Mouse (Mus musculus): ENCODE data around the gene Slmap. TPM values are rescaled to one million over a fixed set of nuclear protein-coding genes. Genes with fewer than 3 reads are reported as not detected.
"Not testable (repeated sequence)": the region's sequence is repeated elsewhere in the genome, so short reads cannot be mapped to it uniquely, and the experiment has no call there.

Slmap gene
- polyA plus RNA-seq, 1 experiment: 44.1 TPM

DNA sequence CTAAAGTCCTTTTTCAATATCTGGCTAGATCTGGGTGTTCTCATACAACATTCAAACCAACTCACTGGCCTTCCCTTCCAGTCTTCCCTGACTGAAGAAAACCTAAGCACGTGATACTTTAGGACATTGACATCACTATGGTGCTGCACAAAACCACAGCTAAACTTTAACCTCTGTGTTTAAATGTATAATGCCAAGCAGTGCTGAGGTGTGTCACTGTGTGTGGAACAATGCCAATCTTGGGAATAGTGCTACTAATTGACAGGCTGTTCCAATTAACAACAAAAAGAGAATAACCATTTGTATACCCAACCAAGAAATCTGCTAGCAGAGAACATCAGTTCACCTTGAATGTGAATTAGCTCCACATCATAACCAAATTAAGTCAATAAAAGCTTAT is 121.2 kb downstream of the Slmap start:
- Histone ChIP-seq H3K4me1 (ENCODE audit: control insufficient read depth, insufficient read depth, low read length) (no peaks in the 10 kb centered on the region), H3K27me3 (ENCODE audit: control insufficient read depth, insufficient read depth, low read length) (no peaks in the 10 kb centered on the region), H3K4me3 (replicated peaks; ENCODE audit: insufficient read depth, low read depth, low read length) (no peak overlapping the region), H3K27ac (ENCODE audit: insufficient read depth, low read length) (no peak overlapping the region)
- WGBS: 92% methylated on average over 1 of the region's 1 CpGs
- no peak for DNase-seq
- no peak for TF ChIP-seq POLR2A (IDR thresholded peaks at IDR 0.05; ENCODE audit: borderline replicate concordance, insufficient read depth, low read length)
- TF ChIP-seq CTCF (IDR thresholded peaks at IDR 0.05; ENCODE audit: borderline replicate concordance, insufficient read depth, low read depth, low read length): no peak

- Histone ChIP-seq H3K27ac (ENCODE audit: insufficient read depth, low read length) (no peak overlapping the region), H3K4me3 (replicated peaks; ENCODE audit: insufficient read depth, low read depth, low read length) (no peak overlapping the region), H3K27me3 (ENCODE audit: control insufficient read depth, insufficient read depth, low read length) (no peaks in the 10 kb centered on the region), H3K4me1 (ENCODE audit: control insufficient read depth, insufficient read depth, low read length) (no peaks in the 10 kb centered on the region)
- WGBS: 90% methylated on average over 7 of the region's 7 CpGs
- TF ChIP-seq POLR2A (IDR thresholded peaks at IDR 0.05; ENCODE audit: borderline replicate concordance, insufficient read depth, low read length) (no peak), CTCF (IDR thresholded peaks at IDR 0.05; ENCODE audit: borderline replicate concordance, insufficient read depth, low read depth, low read length) (no peak)
- no peak for DNase-seq
Observed at GRCm38 (mm10) chr14:26406746-26407145, 128.0 kb downstream of the Slmap start.

GRCm38 (mm10) chr14:26398508-26399160 is 136.1 kb downstream of the Slmap start:
- no peak overlapping the region for H3K4me3 ChIP-seq (replicated peaks; ENCODE audit: insufficient read depth, low read depth, low read length)
- no peaks in the 10 kb centered on the region for H3K27me3 ChIP-seq (ENCODE audit: control insufficient read depth, insufficient read depth, low read length)
- H3K4me1 ChIP-seq (ENCODE audit: control insufficient read depth, insufficient read depth, low read length): no peaks in the 10 kb centered on the region
- 91% methylated on average over 7 of the region's 7 CpGs for WGBS
- H3K27ac ChIP-seq (ENCODE audit: insufficient read depth, low read length): no peak overlapping the region
- no peak for TF ChIP-seq CTCF (IDR thresholded peaks at IDR 0.05; ENCODE audit: borderline replicate concordance, insufficient read depth, low read depth, low read length)
- no peak for TF ChIP-seq POLR2A (IDR thresholded peaks at IDR 0.05; ENCODE audit: borderline replicate concordance, insufficient read depth, low read length)
- no peak for DNase-seq

- DNase-seq: no peak
- 83% methylated on average over 13 of the region's 13 CpGs for WGBS
- no peaks in the 10 kb centered on the region for H3K4me1 ChIP-seq (ENCODE audit: control insufficient read depth, insufficient read depth, low read length)
Observed at GRCm38 (mm10) chr14:26391866-26392265, 142.9 kb downstream of the Slmap start.

GRCm38 (mm10) chr14:26388961-26389360 is 145.8 kb downstream of the Slmap start:
- not testable (repeated sequence) for H3K27ac ChIP-seq (ENCODE audit: insufficient read depth, low read length); H3K4me1 ChIP-seq (ENCODE audit: control insufficient read depth, insufficient read depth, low read length); H3K4me3 ChIP-seq (replicated peaks; ENCODE audit: insufficient read depth, low read depth, low read length); H3K27me3 ChIP-seq (ENCODE audit: control insufficient read depth, insufficient read depth, low read length); DNase-seq
- WGBS: 86% methylated on average over 2 of the region's 2 CpGs

More at GRCm38 (mm10) chr14:26391866-26392265, 142.9 kb downstream of the Slmap start:
- H3K27me3 ChIP-seq (ENCODE audit: control insufficient read depth, insufficient read depth, low read length): no peaks in the 10 kb centered on the region
- TF ChIP-seq POLR2A (IDR thresholded peaks at IDR 0.05; ENCODE audit: borderline replicate concordance, insufficient read depth, low read length) (no peak), CTCF (IDR thresholded peaks at IDR 0.05; ENCODE audit: borderline replicate concordance, insufficient read depth, low read depth, low read length) (no peak)
- H3K4me3 ChIP-seq (replicated peaks; ENCODE audit: insufficient read depth, low read depth, low read length): no peak overlapping the region
- H3K27ac ChIP-seq (ENCODE audit: insufficient read depth, low read length): no peak overlapping the region

DNA sequence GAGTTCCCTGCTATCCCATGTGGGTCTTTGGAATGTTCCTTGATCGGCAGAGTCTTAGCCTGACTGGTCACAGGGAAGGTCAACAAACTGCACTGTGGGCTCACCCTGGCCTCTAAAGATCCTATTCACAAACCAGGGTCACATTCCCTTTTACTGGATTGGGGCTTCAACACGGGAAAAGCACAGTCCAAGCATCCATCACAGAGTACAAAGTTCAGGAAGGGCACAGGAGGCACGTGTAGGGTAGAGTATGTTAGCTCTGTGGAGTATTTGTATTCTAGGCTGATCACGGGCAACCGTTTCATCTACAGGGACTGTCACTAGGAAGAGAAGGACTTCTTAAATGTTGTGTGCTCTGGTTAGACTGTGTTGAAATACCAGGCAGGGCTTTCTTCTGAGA is 147.7 kb downstream of the Slmap start:
- 81% methylated on average over 5 of the region's 5 CpGs for WGBS
- not testable (repeated sequence) for H3K27ac ChIP-seq (ENCODE audit: insufficient read depth, low read length)

DNA sequence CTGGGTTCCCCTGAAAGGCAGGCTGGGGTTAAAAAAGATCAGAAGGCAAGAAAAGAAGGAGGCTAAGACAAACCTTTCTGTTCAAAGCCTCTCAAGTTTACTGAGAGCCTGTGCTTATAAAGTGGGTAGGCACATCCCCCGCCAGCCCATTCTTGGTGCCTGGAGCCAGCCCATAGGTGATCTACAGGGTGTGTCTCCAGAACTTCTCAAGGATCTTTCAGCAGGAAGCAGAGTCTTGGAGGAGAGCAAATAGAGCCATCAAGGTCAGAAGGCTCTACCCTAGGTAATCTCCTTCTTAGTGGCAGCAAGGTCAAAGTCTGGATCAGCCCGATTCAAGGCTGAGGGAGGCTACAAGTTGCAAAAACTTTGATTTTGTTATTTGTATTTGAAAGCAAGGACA is 149.1 kb downstream of the Slmap start:
- not testable (repeated sequence) for H3K4me1 ChIP-seq (ENCODE audit: control insufficient read depth, insufficient read depth, low read length); H3K27ac ChIP-seq (ENCODE audit: insufficient read depth, low read length); H3K4me3 ChIP-seq (replicated peaks; ENCODE audit: insufficient read depth, low read depth, low read length); DNase-seq; H3K27me3 ChIP-seq (ENCODE audit: control insufficient read depth, insufficient read depth, low read length)
- 94% methylated on average over 2 of the region's 2 CpGs for WGBS

More for the DNA sequence above, 147.7 kb downstream of the Slmap start:
- H3K4me3 ChIP-seq (replicated peaks; ENCODE audit: insufficient read depth, low read depth, low read length); H3K4me1 ChIP-seq (ENCODE audit: control insufficient read depth, insufficient read depth, low read length); H3K27me3 ChIP-seq (ENCODE audit: control insufficient read depth, insufficient read depth, low read length); DNase-seq: not testable (repeated sequence)

- 32% methylated on average over 3 of the region's 3 CpGs for WGBS
- TF ChIP-seq CTCF (IDR thresholded peaks at IDR 0.05; ENCODE audit: borderline replicate concordance, insufficient read depth, low read depth, low read length) (no peak), POLR2A (IDR thresholded peaks at IDR 0.05; ENCODE audit: borderline replicate concordance, insufficient read depth, low read length) (no peak)
- no peak overlapping the region for H3K4me3 ChIP-seq (replicated peaks; ENCODE audit: insufficient read depth, low read depth, low read length)
- DNase-seq: no peak
- H3K27ac ChIP-seq (ENCODE audit: insufficient read depth, low read length): no peak overlapping the region
- no peaks in the 10 kb centered on the region; the same call in 1 of the 2 replicates for H3K4me1 ChIP-seq (ENCODE audit: control insufficient read depth, insufficient read depth, low read length)
- H3K27me3 ChIP-seq (ENCODE audit: control insufficient read depth, insufficient read depth, low read length): no peaks in the 10 kb centered on the region
Observed at GRCm38 (mm10) chr14:26379071-26379470, 155.7 kb downstream of the Slmap start.

Measured in cerebellum, adult 2 months (tissue).